Mouse (Mus musculus) pancreas, adult 10 weeks (tissue): ENCODE data around the gene Tfap4. TPM values are rescaled to one million over a fixed set of nuclear protein-coding genes. Genes with fewer than 3 reads are reported as not detected.

Source experiments
- polyA plus RNA-seq: library from polyadenylated mRNA; stranded (reverse); fragments of 350-450 nt; fragmentation: Illumina TruSeq; extraction: RNeasy Lipid Tissue Mini Kit (QIAGEN cat#74804); gene quantifications from one replicate; pipeline ENCODE4 v1.2.3, GENCODE M21; 2015; ENCODE audit warnings: low read depth, low replicate concordance; ENCODE audit not compliant: insufficient read depth

Tfap4 gene
- polyA plus RNA-seq = 1.6 TPM

GRCm38 (mm10) chr16:4559715-4560144 is at the start of gene Tfap4:
Gene Tfap4, minus strand, starts transcription at chr16:4559854.

DNA sequence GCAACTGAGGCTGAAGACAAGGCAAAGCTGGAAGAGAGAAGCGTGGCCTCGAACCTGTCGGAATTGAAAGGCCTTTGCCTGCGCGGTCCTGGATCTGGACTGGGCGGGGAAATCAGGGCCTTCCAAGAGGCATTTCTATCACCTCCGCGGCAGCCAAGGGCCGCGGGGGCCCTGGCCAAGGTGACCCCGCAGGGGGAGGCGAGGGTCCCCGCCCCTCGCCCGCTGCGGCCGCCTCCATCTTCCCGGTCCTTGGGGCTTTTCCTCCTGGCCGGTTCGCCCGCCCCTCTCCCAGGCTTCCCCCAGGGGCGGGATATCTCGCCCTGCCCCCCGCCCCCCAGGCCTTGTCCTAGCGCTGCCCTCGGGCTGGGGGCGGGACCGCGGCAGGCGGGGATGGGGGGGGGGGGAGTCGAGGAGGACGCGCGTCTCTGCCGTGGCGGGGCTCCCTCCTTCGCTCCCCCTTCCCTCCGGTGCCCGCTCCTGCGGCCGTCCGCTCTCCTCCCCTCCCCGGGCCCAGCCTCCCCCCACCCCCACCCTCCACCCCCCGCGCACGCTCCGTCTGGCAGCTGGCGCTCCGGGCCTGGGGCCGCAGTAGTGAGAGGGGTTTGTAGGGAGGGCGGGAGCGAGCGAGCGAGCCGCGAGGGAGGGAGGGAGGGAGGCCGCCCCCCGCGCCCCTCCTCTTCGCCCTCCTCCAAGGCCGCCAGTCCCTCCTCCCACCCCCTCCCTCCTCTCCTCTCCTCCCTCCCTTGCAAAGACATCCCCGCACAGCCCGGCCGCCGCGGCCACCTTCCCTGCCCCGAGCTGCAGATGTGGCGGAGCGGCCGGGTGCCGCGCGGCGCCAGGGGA is 34.5 kb upstream of the Tfap4 start, which contains the start of gene Glis2:
TSS of gene Glis2 (plus strand) at position 743 of the 843 bp plus-strand sequence.

DNA sequence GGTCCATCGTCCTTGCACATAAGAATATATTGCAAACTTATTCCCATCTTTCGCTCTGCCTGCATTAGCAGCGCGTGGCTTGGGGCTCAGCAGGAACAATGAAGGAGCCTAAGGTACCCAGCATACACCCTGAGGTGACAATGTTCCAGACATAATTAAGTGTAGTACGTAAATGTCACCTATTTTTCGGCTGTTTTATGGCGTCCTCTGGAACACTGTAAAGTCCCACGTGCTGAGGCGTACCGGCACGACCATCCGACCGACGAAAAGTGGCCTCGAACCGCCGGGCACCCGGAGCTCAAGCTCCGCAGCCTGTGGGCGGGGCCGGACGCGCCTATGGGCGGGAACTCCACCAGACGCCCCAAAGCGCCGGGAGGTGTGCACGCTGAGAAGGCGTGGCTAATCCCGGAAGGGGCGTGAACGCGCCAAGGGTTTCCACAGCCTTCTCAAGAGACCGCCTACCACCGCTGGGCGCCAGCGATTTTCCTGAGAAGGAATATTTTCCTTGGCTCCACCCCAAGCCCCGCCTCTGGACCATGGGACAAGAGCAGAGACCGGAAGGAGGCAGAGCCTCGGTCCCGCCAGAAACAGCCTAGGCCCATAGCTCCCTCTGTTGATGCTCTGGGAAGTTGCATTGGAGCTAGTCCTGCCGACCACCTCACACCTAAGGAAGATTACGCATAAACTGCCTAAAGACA is 18.0 kb downstream of the Tfap4 start, which contains the start of gene Srl:
TSS of gene Srl (minus strand) at position 316 of the 698 bp plus-strand sequence.

Other genes with a start within 250 kb of the Tfap4 start
- 3.0 TPM for gene Adcy9, start 139.4 kb downstream of the Tfap4 start, polyA plus RNA-seq
- gene Srl, start 18.0 kb downstream of the Tfap4 start, polyA plus RNA-seq = not detected
- gene Glis2, start 34.9 kb upstream of the Tfap4 start, polyA plus RNA-seq = 8.2 TPM
- gene Pam16, start 65.1 kb upstream of the Tfap4 start, polyA plus RNA-seq = 20.7 TPM
- gene Vasn, start 80.1 kb upstream of the Tfap4 start, polyA plus RNA-seq = 8.0 TPM
- 9.1 TPM for gene Dnaja3, start 80.1 kb upstream of the Tfap4 start, polyA plus RNA-seq
- 10.4 TPM for gene Coro7, start 119.9 kb upstream of the Tfap4 start, polyA plus RNA-seq
- 1.5 TPM for gene Nmral1, start 159.5 kb upstream of the Tfap4 start, polyA plus RNA-seq
- 12.4 TPM for gene Hmox2, start 166.5 kb upstream of the Tfap4 start, polyA plus RNA-seq
- 13.3 TPM for gene Cdip1, start 230.4 kb upstream of the Tfap4 start, polyA plus RNA-seq